Mouse (Mus musculus) thymus, postnatal 0 days (tissue): ENCODE results near the gene Atp2b2. TPM values are rescaled to one million over a fixed set of nuclear protein-coding genes. Genes with fewer than 3 reads are reported as not detected.
A peak's percentile ranks its signal among the peaks of the same experiment; 100 is the strongest.
"Not testable (repeated sequence)": the region's sequence is repeated elsewhere in the genome, so short reads cannot be mapped to it uniquely, and the experiment has no call there.

Experiments
- DNase-seq: peaks from one replicate; pipeline ENCODE4 v3.0.0-alpha.2; 2015; ENCODE audit warnings: low spot score
- microRNA-seq: library from miRNA; unstranded; fragments of <30 nt; microRNA quantifications from one replicate; pipeline ENCODE4, GENCODE M21; 2016; ENCODE audit warnings: borderline number of aligned reads
- polyA plus RNA-seq: library from polyadenylated mRNA; unstranded; fragments of >200 nt; fragmentation: Nextera tagmentation; extraction: Ambion mirVana; gene quantifications from 2 replicates; pipeline ENCODE4 v1.2.1, GENCODE M21; 2015

Gene Atp2b2
- polyA plus RNA-seq, 1 experiment from 2014 or later = 0.21 TPM

DNA sequence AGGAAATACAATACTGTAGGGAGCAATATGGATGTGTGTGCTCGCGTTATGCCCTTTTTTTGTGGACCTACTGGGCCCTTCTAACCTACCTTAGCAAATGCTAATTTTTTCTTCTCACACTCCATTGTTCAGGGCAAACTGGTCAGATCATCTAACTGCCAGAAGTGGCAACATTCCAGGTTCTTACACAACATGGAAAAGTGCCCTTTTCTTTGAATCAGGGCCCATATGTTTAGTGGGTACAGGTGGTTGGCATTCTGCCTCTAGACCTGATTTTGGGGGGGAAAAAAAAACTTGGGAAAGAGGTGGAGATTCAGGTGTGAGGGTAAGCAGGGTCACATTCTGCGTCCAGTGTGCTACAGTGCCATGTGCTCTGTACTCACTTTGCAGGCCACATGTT lies 324.9 kb downstream of the Atp2b2 start:
- no peak for DNase-seq

DNA sequence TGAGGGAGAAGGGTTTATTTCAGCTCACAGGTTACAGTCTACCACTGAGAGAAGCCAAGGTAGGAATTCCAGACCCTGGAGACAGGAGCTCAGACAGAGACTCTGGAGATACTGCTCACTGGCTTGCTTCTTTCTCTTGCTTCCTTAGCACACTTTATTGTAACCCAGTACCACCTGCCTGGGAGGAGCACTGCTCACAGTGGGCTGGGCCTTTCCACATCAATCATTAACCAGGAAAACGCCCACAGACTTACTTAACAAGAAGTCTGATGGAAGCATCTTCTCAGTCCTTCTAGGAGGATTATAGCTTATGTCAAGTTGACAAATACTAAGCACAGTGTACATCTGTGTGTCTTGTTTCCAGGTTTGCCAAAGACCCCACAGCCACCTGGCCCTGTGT lies 327.6 kb downstream of the Atp2b2 start:
- DNase-seq = no peak

DNA sequence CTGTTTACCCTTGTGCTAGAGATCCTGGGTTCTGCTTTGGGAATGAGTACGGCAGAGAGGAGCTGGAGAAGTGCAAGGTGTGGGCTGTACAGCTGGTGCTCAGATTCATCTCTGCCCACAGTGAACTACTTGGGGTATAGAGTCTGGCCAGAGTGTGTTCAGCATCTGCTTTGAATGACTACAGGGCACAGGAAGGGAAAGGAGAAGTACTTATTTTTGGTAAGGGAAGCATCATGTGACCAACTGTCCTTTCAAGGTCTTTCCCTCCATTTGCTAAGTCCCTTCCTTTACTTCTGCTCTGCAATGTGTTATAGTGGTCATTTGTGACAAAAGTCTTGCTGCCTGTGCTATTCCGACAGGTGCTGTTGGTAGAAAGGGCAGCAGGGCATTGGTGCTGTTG lies 328.1 kb downstream of the Atp2b2 start:
- DNase-seq = no peak

DNA sequence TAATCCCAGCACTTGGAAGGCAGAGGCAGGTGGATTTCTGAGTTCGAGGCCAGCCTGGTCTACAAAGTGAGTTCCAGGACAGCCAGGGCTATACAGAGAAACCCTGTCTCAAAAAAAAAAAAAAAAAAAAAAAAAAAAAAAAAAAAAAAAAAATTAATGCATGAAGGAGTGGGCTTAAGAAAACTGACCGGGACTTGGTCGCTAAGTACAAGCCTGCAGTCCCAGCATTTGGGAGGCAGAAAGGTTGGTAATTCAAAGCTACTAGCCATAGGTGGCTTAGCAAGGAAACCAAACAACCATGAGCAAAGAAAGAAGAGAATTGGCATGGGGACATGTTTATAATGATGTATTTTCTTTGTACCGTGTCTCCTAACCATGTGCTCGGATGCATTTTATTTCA lies 329.0 kb downstream of the Atp2b2 start:
- not testable (repeated sequence) for DNase-seq

DNA sequence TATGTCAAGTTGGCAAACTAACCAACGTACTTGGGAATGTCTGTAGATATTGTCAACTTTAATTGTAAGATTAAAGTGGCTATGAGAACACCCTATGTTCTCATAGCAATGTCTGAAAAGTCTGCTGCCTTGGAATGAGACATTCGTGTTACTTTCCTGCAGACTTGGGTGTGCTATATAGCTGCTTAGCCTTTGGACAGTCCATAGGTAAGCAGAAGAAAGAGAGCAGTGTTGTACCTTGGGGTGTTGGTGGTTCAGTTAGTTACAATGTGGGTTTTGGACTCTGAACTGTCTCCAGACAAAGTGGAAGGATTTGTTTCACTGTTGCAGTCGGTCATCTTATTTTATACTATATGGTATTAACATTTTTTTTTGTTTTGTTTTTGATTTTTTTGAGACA lies 329.7 kb downstream of the Atp2b2 start:
- no peak for DNase-seq

DNA sequence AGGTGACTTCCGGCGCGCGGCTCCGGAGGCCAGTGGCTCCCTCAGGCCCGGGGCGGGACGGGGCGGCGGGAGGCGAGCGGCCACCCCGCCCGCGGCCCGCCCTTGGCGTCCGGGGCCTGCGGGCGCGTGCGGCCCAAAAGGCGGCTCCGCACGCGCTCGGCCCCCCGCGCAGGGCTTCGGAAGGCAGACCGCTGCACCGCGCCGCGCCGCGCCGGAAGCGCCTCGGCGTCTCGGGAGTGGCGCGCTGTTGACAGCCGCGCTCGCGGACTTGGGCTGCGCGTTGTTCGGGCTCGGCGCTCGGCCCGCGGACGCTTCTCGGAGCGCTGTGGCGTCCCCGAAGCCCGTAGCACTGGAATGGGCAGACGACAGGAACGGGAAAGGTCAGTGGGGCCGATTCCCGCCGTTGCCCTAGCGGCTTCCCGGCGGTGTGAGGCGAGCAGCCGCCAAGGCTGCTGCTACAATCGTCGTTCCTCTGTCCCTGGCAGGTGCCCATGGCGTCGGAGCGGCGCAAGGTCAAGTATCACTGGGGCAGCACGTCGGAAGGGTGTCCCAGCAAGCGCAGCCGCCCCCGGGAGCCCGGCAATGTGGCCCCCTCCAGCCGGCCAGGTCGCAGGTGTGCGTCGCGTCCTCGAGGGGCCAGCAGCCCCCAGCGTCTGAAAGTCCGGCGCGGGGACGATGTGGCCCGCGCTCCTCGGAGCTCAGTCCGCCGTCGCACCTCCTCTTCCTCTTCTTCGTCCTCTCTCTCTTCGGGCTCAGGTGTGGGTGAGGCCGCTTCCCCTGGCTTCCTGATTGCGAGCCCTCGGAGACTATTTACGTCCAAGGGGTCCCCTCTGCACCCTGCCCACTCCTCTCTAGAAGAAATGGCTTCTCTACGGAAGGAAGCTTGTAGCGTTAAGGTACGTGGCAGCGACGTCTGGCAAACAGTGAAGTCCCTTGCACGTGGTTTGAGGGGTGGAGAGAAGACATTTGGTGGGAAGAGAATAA lies 344.9 kb downstream of the Atp2b2 start:
- peak; percentile 31 for DNase-seq

DNA sequence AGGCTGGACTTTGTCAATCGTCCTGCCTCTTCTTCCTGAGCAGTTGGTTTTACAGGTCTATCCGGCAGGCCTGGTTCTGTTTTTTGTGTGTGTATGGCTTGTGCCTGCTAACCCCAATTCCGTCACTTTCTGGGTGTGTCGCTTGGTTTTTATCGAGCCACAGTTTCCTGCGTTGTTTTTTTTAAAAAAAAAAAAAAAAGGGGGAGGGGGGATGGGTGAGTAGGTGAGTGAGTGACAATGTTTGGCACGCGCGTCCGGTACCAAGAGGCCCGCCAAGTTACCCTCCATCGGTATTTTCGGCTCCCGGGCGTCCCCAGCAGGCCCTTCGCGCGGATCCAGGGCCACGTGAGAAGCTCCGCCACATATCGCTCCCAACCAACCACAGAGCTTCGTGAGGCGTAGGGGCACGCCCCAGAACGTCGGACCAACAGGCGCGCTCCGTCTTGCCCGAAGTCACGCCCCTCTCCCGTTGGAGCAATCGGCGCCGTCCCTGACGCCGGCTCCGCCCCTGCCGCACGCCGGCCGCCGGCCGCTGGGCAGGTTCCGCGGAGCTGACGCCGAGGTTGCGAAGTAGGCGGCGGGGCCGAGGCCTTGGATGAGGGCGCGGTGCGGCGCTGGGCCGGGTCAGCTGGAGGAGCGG lies 345.7 kb downstream of the Atp2b2 start, which contains the start of gene Tatdn2:
Gene Tatdn2, plus strand, starts transcription at position 469 of the 640 bp plus-strand sequence.
- peak; percentile 98 for DNase-seq

DNA sequence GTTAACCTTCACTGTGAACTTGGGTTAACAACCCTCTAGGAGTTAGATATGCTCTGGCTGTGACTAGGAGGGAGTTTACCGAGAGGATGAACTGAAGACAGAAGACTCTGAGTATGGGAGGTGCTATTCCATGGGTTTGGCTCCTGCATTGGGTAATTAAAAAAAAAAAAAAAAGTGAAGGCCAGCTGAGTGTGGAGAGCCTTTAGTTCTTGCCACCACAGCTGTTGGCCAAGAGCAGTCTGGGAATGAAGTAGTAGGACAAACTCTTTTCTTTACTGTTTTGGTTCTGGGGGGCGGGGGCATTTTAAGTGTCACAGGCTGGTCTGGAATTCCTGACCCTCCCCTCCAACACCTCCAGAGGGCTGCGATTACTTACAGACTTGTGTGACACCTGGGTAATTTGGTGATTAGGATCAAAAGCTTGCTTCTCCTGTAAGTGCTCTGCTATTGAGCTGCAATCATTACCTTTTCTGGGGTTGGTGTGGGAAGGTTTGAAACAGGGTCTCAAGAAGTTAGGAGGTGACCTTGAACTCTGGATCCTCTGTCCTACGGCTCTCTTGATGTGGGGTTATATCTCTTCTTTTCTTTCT lies 346.6 kb downstream of the Atp2b2 start:
- no peak for DNase-seq

DNA sequence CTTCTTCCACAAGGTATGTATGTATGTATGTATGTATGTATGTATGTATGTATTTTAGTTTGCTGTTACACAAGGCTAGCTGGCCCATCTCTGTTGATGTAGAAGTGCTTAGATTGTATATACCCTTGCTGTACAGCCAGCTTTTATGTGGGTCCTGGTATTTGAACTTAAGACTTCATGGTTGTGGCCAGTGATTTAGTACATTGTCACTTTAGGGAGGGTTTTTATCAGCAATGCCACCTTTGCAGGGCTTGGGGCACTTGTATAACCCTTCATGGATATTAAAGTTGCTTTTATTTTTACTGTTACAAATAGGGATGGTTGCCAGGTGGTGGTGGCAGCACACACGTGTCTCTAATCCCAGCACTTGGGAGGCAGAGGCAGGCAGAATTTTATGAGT lies 347.2 kb downstream of the Atp2b2 start:
- no peak for DNase-seq

Small RNAs within 50 kb of the gene (microRNA-seq; reads per million reads assigned to microRNA genes)
- 2.9 reads per million for gene Mir7042

Other genes with a start within 250 kb of the Atp2b2 start
- gene Slc6a11, start 88.6 kb upstream of the Atp2b2 start, polyA plus RNA-seq = 0.04 and 0.09 TPM in 2 replicates
- gene Slc6a1, start 240.0 kb upstream of the Atp2b2 start, polyA plus RNA-seq = 0.08 and 0.10 TPM in 2 replicates